Mouse (Mus musculus): ENCODE measurements at regions not wholly inside any gene's neighbourhood (a gene's known extent, or its start where the extent isn't known, plus 50 kb on each side); places are given as distances from the start of the nearest gene placed in this dataset.

GRCm38 (mm10) chr7:40620761-40621160 lies 277.4 kb upstream of the Vstm2b start:
- no peaks in the 10 kb centered on the region for H3K36me3 ChIP-seq (ENCODE audit: control insufficient read depth, insufficient read depth, low read length)
- no peak overlapping the region for H3K9ac ChIP-seq (ENCODE audit: low read depth, low read length)
- H3K4me2 ChIP-seq: no peak overlapping the region
- peaks cover 3% of the 10 kb centered on the region; the same call in 1 of the 2 replicates for H3K4me1 ChIP-seq (ENCODE audit: control insufficient read depth, insufficient read depth, low read length)
- no peak for ATAC-seq (replicated peaks; ENCODE audit: insufficient number of reproducible peaks, low FRiP score, low TSS enrichment)
- H3K27ac ChIP-seq (ENCODE audit: low read depth, low read length): no peak overlapping the region
- H3K9me3 ChIP-seq (replicated peaks; ENCODE audit: control insufficient read depth, low read length): no peaks in the 10 kb centered on the region
- H3K27me3 ChIP-seq (ENCODE audit: control insufficient read depth, insufficient read depth, low read length): no peaks in the 10 kb centered on the region
- no peak overlapping the region for H3K4me3 ChIP-seq (ENCODE audit: low read depth, low read length)
- 71% methylated on average over 3 of the region's 3 CpGs for WGBS (ENCODE audit: insufficient replicate concordance)

GRCm38 (mm10) chr7:40622811-40623210 lies 275.3 kb upstream of the Vstm2b start:
- no peaks in the 10 kb centered on the region for H3K36me3 ChIP-seq (ENCODE audit: control insufficient read depth, insufficient read depth, low read length)
- H3K9me3 ChIP-seq (replicated peaks; ENCODE audit: control insufficient read depth, low read length): no peaks in the 10 kb centered on the region
- WGBS (ENCODE audit: insufficient replicate concordance): 44% methylated on average over 3 of the region's 3 CpGs
- ATAC-seq (replicated peaks; ENCODE audit: insufficient number of reproducible peaks, low FRiP score, low TSS enrichment): no peak
- peaks cover 3% of the 10 kb centered on the region; the same call in 1 of the 2 replicates for H3K4me1 ChIP-seq (ENCODE audit: control insufficient read depth, insufficient read depth, low read length)
- H3K27me3 ChIP-seq (ENCODE audit: control insufficient read depth, insufficient read depth, low read length): no peaks in the 10 kb centered on the region
- H3K4me3 ChIP-seq (ENCODE audit: low read depth, low read length): no peak overlapping the region
- H3K27ac ChIP-seq (ENCODE audit: low read depth, low read length): no peak overlapping the region
- no peak overlapping the region for H3K4me2 ChIP-seq
- H3K9ac ChIP-seq (ENCODE audit: low read depth, low read length): no peak overlapping the region

DNA sequence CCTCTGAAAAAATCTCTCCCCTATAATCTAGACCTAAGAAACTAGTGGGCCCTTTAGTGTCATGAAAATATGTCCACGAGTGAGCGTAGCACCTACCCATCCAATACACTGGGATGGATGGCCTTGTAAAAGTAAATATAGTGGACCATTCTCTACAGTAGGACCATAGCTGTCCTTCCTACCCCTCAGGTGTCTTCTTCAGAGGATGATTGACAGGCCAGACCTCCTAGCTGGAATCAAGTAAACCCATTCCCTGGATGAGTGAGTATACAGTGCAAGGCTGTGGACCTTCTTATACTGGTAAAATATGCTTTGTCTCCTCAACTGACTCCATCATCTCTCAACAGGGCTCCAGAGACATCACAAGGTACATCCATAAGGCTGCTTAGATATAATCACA lies 274.8 kb upstream of the Vstm2b start:
- peaks cover 3% of the 10 kb centered on the region; the same call in 1 of the 2 replicates for H3K4me1 ChIP-seq (ENCODE audit: control insufficient read depth, insufficient read depth, low read length)
- WGBS (ENCODE audit: insufficient replicate concordance): 88% methylated on average over 2 of the region's 2 CpGs
- no peak overlapping the region for H3K4me3 ChIP-seq (ENCODE audit: low read depth, low read length)
- no peak overlapping the region for H3K27ac ChIP-seq (ENCODE audit: low read depth, low read length)
- H3K4me2 ChIP-seq: no peak overlapping the region
- no peaks in the 10 kb centered on the region for H3K27me3 ChIP-seq (ENCODE audit: control insufficient read depth, insufficient read depth, low read length)
- no peaks in the 10 kb centered on the region for H3K9me3 ChIP-seq (replicated peaks; ENCODE audit: control insufficient read depth, low read length)
- no peak overlapping the region for H3K9ac ChIP-seq (ENCODE audit: low read depth, low read length)
- no peak for ATAC-seq (replicated peaks; ENCODE audit: insufficient number of reproducible peaks, low FRiP score, low TSS enrichment)
- no peaks in the 10 kb centered on the region for H3K36me3 ChIP-seq (ENCODE audit: control insufficient read depth, insufficient read depth, low read length)

GRCm38 (mm10) chr7:40636369-40636768 lies 261.8 kb upstream of the Vstm2b start:
- Histone ChIP-seq H3K36me3 (ENCODE audit: control insufficient read depth, insufficient read depth, low read length) (no peaks in the 10 kb centered on the region), H3K9me3 (replicated peaks; ENCODE audit: control insufficient read depth, low read length) (no peaks in the 10 kb centered on the region)
- WGBS (ENCODE audit: insufficient replicate concordance): 80% methylated on average over 3 of the region's 3 CpGs

DNA sequence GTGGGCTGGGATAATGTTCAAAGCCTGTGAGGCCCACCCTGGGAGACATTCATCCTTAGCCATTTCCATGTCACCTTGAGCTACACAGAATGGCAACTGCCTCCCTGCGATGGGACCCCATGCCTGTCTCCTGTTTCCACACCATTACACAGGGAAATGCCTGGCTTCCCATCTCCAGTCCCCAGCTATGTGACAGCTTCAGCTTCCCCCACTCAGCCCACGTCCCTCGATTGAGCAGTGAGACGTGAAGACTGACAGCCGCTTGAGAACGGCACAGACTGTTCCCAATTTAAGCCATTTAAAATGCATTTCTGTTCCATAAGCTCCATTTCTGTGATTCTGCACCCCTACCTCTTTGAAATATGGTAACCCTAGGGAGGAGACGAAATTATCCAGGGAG lies 243.1 kb upstream of the Vstm2b start:
- H3K9me3 ChIP-seq (replicated peaks; ENCODE audit: control insufficient read depth, low read length): no peaks in the 10 kb centered on the region
- no peak overlapping the region for H3K9ac ChIP-seq (ENCODE audit: low read depth, low read length)
- H3K4me1 ChIP-seq (ENCODE audit: control insufficient read depth, insufficient read depth, low read length): no peaks in the 10 kb centered on the region
- H3K4me2 ChIP-seq: no peak overlapping the region
- H3K36me3 ChIP-seq (ENCODE audit: control insufficient read depth, insufficient read depth, low read length): no peaks in the 10 kb centered on the region
- ATAC-seq (replicated peaks; ENCODE audit: insufficient number of reproducible peaks, low FRiP score, low TSS enrichment): no peak
- WGBS (ENCODE audit: insufficient replicate concordance): 72% methylated on average over 7 of the region's 7 CpGs
- no peak overlapping the region for H3K4me3 ChIP-seq (ENCODE audit: low read depth, low read length)
- no peak overlapping the region for H3K27ac ChIP-seq (ENCODE audit: low read depth, low read length)
- no peaks in the 10 kb centered on the region for H3K27me3 ChIP-seq (ENCODE audit: control insufficient read depth, insufficient read depth, low read length)

More at GRCm38 (mm10) chr7:40636369-40636768, 261.8 kb upstream of the Vstm2b start:
- ATAC-seq (replicated peaks; ENCODE audit: insufficient number of reproducible peaks, low FRiP score, low TSS enrichment): no peak
- Histone ChIP-seq H3K4me2 (no peak overlapping the region), H3K4me1 (ENCODE audit: control insufficient read depth, insufficient read depth, low read length) (no peaks in the 10 kb centered on the region), H3K27ac (ENCODE audit: low read depth, low read length) (no peak overlapping the region), H3K9ac (ENCODE audit: low read depth, low read length) (no peak overlapping the region), H3K4me3 (ENCODE audit: low read depth, low read length) (no peak overlapping the region), H3K27me3 (ENCODE audit: control insufficient read depth, insufficient read depth, low read length) (no peaks in the 10 kb centered on the region)

GRCm38 (mm10) chr7:40655391-40655790 lies 242.7 kb upstream of the Vstm2b start:
- no peaks in the 10 kb centered on the region for H3K9me3 ChIP-seq (replicated peaks; ENCODE audit: control insufficient read depth, low read length)
- 72% methylated on average over 2 of the region's 2 CpGs for WGBS (ENCODE audit: insufficient replicate concordance)
- ATAC-seq (replicated peaks; ENCODE audit: insufficient number of reproducible peaks, low FRiP score, low TSS enrichment): no peak

DNA sequence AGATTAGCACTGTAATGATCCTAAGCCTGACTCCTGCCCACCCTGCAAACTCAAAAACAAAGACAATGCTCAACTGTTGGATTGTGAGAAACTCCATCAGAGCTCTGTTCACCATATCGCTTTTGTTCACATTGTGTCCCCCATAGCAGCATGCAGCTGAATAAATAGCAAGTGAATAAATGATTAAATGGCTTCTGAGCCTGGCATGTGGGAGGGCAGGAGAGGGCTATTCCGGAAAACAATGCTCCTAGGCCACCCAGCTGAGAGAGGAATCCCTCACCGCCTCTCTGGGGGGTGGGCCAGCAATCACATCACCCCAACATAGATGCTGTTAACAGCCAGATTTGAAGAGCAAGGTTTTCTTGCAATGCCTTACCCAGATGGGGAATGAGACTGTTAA lies 238.5 kb upstream of the Vstm2b start:
- no peak for ATAC-seq (replicated peaks; ENCODE audit: insufficient number of reproducible peaks, low FRiP score, low TSS enrichment)
- Histone ChIP-seq H3K9me3 (replicated peaks; ENCODE audit: control insufficient read depth, low read length) (no peaks in the 10 kb centered on the region), H3K36me3 (ENCODE audit: control insufficient read depth, insufficient read depth, low read length) (no peaks in the 10 kb centered on the region), H3K27ac (ENCODE audit: low read depth, low read length) (no peak overlapping the region), H3K9ac (ENCODE audit: low read depth, low read length) (no peak overlapping the region), H3K4me2 (no peak overlapping the region), H3K4me1 (ENCODE audit: control insufficient read depth, insufficient read depth, low read length) (no peaks in the 10 kb centered on the region), H3K27me3 (ENCODE audit: control insufficient read depth, insufficient read depth, low read length) (no peaks in the 10 kb centered on the region), H3K4me3 (ENCODE audit: low read depth, low read length) (no peak overlapping the region)
- WGBS (ENCODE audit: insufficient replicate concordance): 52% methylated on average over 3 of the region's 3 CpGs

More at GRCm38 (mm10) chr7:40655391-40655790, 242.7 kb upstream of the Vstm2b start:
- Histone ChIP-seq H3K27ac (ENCODE audit: low read depth, low read length) (no peak overlapping the region), H3K27me3 (ENCODE audit: control insufficient read depth, insufficient read depth, low read length) (no peaks in the 10 kb centered on the region), H3K9ac (ENCODE audit: low read depth, low read length) (no peak overlapping the region), H3K4me1 (ENCODE audit: control insufficient read depth, insufficient read depth, low read length) (no peaks in the 10 kb centered on the region), H3K4me2 (no peak overlapping the region), H3K4me3 (ENCODE audit: low read depth, low read length) (no peak overlapping the region), H3K36me3 (ENCODE audit: control insufficient read depth, insufficient read depth, low read length) (no peaks in the 10 kb centered on the region)

- H3K36me3 ChIP-seq (ENCODE audit: control insufficient read depth, insufficient read depth, low read length): no peaks in the 10 kb centered on the region
- WGBS (ENCODE audit: insufficient replicate concordance): 60% methylated on average over 7 of the region's 7 CpGs
- ATAC-seq (replicated peaks; ENCODE audit: insufficient number of reproducible peaks, low FRiP score, low TSS enrichment): no peak
- H3K9me3 ChIP-seq (replicated peaks; ENCODE audit: control insufficient read depth, low read length): no peaks in the 10 kb centered on the region
- no peak overlapping the region for H3K4me2 ChIP-seq
- H3K4me3 ChIP-seq (ENCODE audit: low read depth, low read length): no peak overlapping the region
- H3K27me3 ChIP-seq (ENCODE audit: control insufficient read depth, insufficient read depth, low read length): no peaks in the 10 kb centered on the region
- no peak overlapping the region for H3K27ac ChIP-seq (ENCODE audit: low read depth, low read length)
- no peak overlapping the region for H3K9ac ChIP-seq (ENCODE audit: low read depth, low read length)
- H3K4me1 ChIP-seq (ENCODE audit: control insufficient read depth, insufficient read depth, low read length): no peaks in the 10 kb centered on the region
Observed at GRCm38 (mm10) chr7:40663781-40664180, 234.3 kb upstream of the Vstm2b start.

DNA sequence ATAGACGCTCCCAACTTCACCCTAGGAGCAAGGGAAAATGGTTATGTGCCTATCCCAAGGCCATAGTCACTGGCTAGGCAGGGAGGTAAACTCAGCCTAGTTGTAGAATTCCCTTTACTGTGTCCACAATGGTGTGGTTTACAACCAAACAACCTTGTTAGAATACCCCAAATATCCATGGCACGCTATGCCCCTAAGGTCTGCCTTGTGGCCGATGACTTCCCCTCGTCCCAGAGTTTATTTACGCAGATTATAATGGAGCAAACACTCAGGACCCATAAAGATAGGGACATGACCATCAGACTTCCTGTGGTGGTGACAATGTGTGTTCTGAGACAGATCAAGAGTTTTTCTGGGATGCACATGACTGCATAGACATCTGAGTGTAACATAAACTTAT lies 231.5 kb upstream of the Vstm2b start:
- no peak overlapping the region for H3K27ac ChIP-seq (ENCODE audit: low read depth, low read length)
- H3K4me1 ChIP-seq (ENCODE audit: control insufficient read depth, insufficient read depth, low read length): no peaks in the 10 kb centered on the region
- H3K9ac ChIP-seq (ENCODE audit: low read depth, low read length): no peak overlapping the region
- H3K36me3 ChIP-seq (ENCODE audit: control insufficient read depth, insufficient read depth, low read length): no peaks in the 10 kb centered on the region
- H3K4me2 ChIP-seq: no peak overlapping the region
- no peaks in the 10 kb centered on the region for H3K9me3 ChIP-seq (replicated peaks; ENCODE audit: control insufficient read depth, low read length)
- H3K4me3 ChIP-seq (ENCODE audit: low read depth, low read length): no peak overlapping the region
- ATAC-seq (replicated peaks; ENCODE audit: insufficient number of reproducible peaks, low FRiP score, low TSS enrichment): no peak
- 84% methylated on average over 5 of the region's 5 CpGs for WGBS (ENCODE audit: insufficient replicate concordance)
- H3K27me3 ChIP-seq (ENCODE audit: control insufficient read depth, insufficient read depth, low read length): no peaks in the 10 kb centered on the region

Data from heart, embryonic 11.5 days (tissue).